Mouse (Mus musculus): ENCODE measurements at regions not wholly inside any gene's neighbourhood (a gene's known extent, or its start where the extent isn't known, plus 50 kb on each side); places are given as distances from the start of the nearest gene placed in this dataset. TPM values are rescaled to one million over a fixed set of nuclear protein-coding genes. Genes with fewer than 3 reads are reported as not detected.

- intact Hi-C loops (cut with DNase I): no loop called here
- TF ChIP-seq CTCF (IDR thresholded peaks at IDR 0.05): no peak
- Histone ChIP-seq H3K4me3 (no peak overlapping the region), H3K27ac (no peak overlapping the region)
- DNase-seq: no peak
Observed at GRCm38 (mm10) chr2:94233597-94233996, 75.8 kb upstream of the Hsd17b12 start.

GRCm38 (mm10) chr2:94219421-94219820, 61.7 kb upstream of the Hsd17b12 start:
- DNase-seq: no peak
- intact Hi-C loops (cut with DNase I): no loop called here
- Histone ChIP-seq H3K27ac (no peak overlapping the region), H3K4me3 (no peak overlapping the region)
- no peak for TF ChIP-seq CTCF (IDR thresholded peaks at IDR 0.05)

GRCm38 (mm10) chr2:94217481-94217880, 59.7 kb upstream of the Hsd17b12 start:
- no peak for TF ChIP-seq CTCF (IDR thresholded peaks at IDR 0.05)
- no peak for DNase-seq
- Histone ChIP-seq H3K4me3 (no peak overlapping the region), H3K27ac (no peak overlapping the region)
- intact Hi-C loops (cut with DNase I): no loop called here

GRCm38 (mm10) chr2:94215455-94215854, 57.7 kb upstream of the Hsd17b12 start:
- TF ChIP-seq CTCF (IDR thresholded peaks at IDR 0.05): no peak
- intact Hi-C loops (cut with DNase I): no loop called here
- Histone ChIP-seq H3K4me3 (no peak overlapping the region), H3K27ac (no peak overlapping the region)
- no peak for DNase-seq

Small RNA genes in the stretch of these regions (microRNA-seq; reads per million reads assigned to microRNA genes)
- gene Mir129-2 (not detected), gene Mir129b (not detected)

Measured in gastrocnemius, adult 2 months (tissue).